Mouse (Mus musculus) naive thymus-derived CD4-positive, alpha-beta T cell, adult 5 months (primary cell): ENCODE measurements around the gene Lifr. TPM values are rescaled to one million over a fixed set of nuclear protein-coding genes. Genes with fewer than 3 reads are reported as not detected.

Experiments used
- polyA plus RNA-seq: library from polyadenylated mRNA; unstranded; fragments of 100-300 nt; shearing (Covaris generic); gene quantifications from one replicate; pipeline ENCODE4 v1.2.1, GENCODE M21; 2017

Gene Lifr
- 0.06 TPM for polyA plus RNA-seq

GRCm38 (mm10) chr15:7090211-7090765 lies at the start of gene Lifr:
TSS of gene Lifr (plus strand) at chr15:7090614.

Other genes with a start within 250 kb of the Lifr start
- gene Osmr, start 215.6 kb upstream of the Lifr start, polyA plus RNA-seq = 0.16 TPM